Mouse (Mus musculus) liver, embryonic 14.5 days (tissue): ENCODE measurements around the gene Hand1. TPM values are rescaled to one million over a fixed set of nuclear protein-coding genes. Genes with fewer than 3 reads are reported as not detected.

Source experiments
- ATAC-seq: fragments of 200-750 bp; cut with Nextera tagmentation; 2 replicates; pipeline ENCODE4 v1.8.0; 2017; ENCODE audit warnings: moderate number of reproducible peaks, mild to moderate bottlenecking, moderate library complexity; ENCODE audit not compliant: insufficient read depth
- DNase-seq, 3 experiments: peaks; one replicate each; pipeline ENCODE4 v3.0.0-alpha.2; 2012 to 2013; ENCODE audit warnings: low read depth in 3 of 3, low spot score in 3 of 3
- H3K27ac ChIP-seq: fragments of 300-500 bp; sonication (generic); 2 replicates; pipeline ENCODE4 v1.5.1; 2014; ENCODE audit warnings: moderate library complexity, mild to moderate bottlenecking, control low read depth, inconsistent platforms
- H3K27me3 ChIP-seq: fragments of 300-500 bp; sonication (generic); 2 replicates; pipeline ENCODE4 v1.6.1; 2014; ENCODE audit warnings: mild to moderate bottlenecking, low read length, moderate library complexity; ENCODE audit not compliant: control insufficient read depth, insufficient read depth
- H3K36me3 ChIP-seq: fragments of 300-500 bp; sonication (generic); replicated peaks from 2 replicates; pipeline ENCODE4 v1.6.1; 2014; ENCODE audit warnings: low read depth; ENCODE audit not compliant: control insufficient read depth, insufficient read depth
- H3K4me1 ChIP-seq, 2 experiments: fragments of 200-500 bp in 1 of 2; fragments of 300-500 bp in 1 of 2; sonication (generic) in 1 of 2; replicated peaks; 2 replicates each; pipeline ENCODE4 v1.6.1; 2012 to 2014; ENCODE audit warnings: antibody characterized with exemption in 1 of 2, inconsistent platforms in 1 of 2, low read length in 1 of 2; ENCODE audit not compliant: control insufficient read depth in 2 of 2, insufficient read depth in 2 of 2
- H3K4me2 ChIP-seq: fragments of 300-500 bp; sonication (generic); 2 replicates; pipeline ENCODE4 v1.6.1; 2014; ENCODE audit warnings: low read depth, mild to moderate bottlenecking, control low read depth, moderate library complexity
- H3K4me3 ChIP-seq, 2 experiments: fragments of 200-500 bp in 1 of 2; fragments of 300-500 bp in 1 of 2; sonication (generic) in 1 of 2; 2 replicates each; pipeline ENCODE4 v1.5.1; 2012 to 2014; ENCODE audit warnings: low read depth in 2 of 2, low read length in 2 of 2, mild to moderate bottlenecking in 2 of 2, control low read depth in 1 of 2, inconsistent platforms in 1 of 2, moderate library complexity in 1 of 2; ENCODE audit not compliant: insufficient read depth in 1 of 2
- H3K9ac ChIP-seq: fragments of 300-500 bp; sonication (generic); replicated peaks from 2 replicates; pipeline ENCODE4 v1.6.1; 2014; ENCODE audit warnings: mild to moderate bottlenecking, control low read depth, moderate library complexity
- H3K9me3 ChIP-seq: fragments of 300-500 bp; sonication (generic); 2 replicates; pipeline ENCODE4 v1.6.1; 2016; ENCODE audit warnings: low read length, mixed read lengths; ENCODE audit not compliant: control insufficient read depth
- CTCF ChIP-seq: IDR thresholded peaks from 2 replicates; pipeline ENCODE4 v1.5.1; 2016; ENCODE audit warnings: antibody characterized with exemption, low read depth, control low read depth
- EP300 ChIP-seq: IDR thresholded peaks from 2 replicates; pipeline ENCODE4 v1.6.1; 2016; ENCODE audit warnings: antibody characterized with exemption, low read depth
- WGBS: fragments of 180-500 bp; shearing (Covaris S2); extraction: QIAGEN DNeasy Blood & Tissue Kit; methylation state at CpG from one replicate; pipeline ENCODE4 v1.1.7; 2014; ENCODE audit not compliant: insufficient replicate concordance; 5-methylcytosine and 5-hydroxymethylcytosine counted together
- polyA plus RNA-seq, 2 experiments: library from polyadenylated mRNA; depleted of rRNA in 1 of 2; stranded (reverse) in 1 of 2; unstranded in 1 of 2; fragments of >200 nt; fragmentation: Nextera tagmentation in 1 of 2; extraction: Ambion mirVana in 1 of 2; gene quantifications; 2 replicates each; pipeline versions ENCODE4 v1.2.1 to v1.2.3; 2012 to 2014

Hand1 gene
- polyA plus RNA-seq, 2 experiments = 0.18 to 0.19 TPM

DNA sequence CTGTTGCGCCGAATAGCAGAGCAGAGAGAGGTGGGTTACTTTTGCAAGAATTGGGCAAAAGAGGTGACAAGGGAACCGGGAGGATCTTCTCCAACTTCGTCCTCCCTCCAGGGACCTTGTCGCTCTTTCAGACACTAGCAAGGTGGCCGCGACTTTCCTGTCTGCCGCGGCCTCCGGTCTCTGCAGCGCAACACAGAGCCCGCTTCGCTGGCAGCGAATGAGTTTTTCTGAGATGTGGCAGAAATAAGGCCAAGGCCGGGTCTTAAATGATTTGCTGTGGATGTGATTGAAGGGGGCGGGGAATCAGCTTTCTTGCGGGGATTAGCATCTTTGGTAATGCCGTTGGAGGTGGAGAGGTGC, 30.1 kb downstream of the Hand1 start:
- WGBS = 1% methylated on average over 18 of the region's 18 CpGs
- ATAC-seq = no peak
- Histone ChIP-seq H3K27ac (no peak overlapping the region), H3K9ac (peak overlapping the region; percentile 66), H3K27me3 (peaks cover 17% of the 10 kb centered on the region), H3K36me3 (no peaks in the 10 kb centered on the region), H3K9me3 (no peaks in the 10 kb centered on the region), H3K4me1 (peaks cover 11 to 14% of the 10 kb centered on the region in 2 experiments; a peak in 3 of 4 replicates), H3K4me3 (peak overlapping the region; percentile 60 to 72), H3K4me2 (peak overlapping the region; percentile 96)
- no peak for DNase-seq
- no peak for TF ChIP-seq EP300
- no peak for TF ChIP-seq CTCF

DNA sequence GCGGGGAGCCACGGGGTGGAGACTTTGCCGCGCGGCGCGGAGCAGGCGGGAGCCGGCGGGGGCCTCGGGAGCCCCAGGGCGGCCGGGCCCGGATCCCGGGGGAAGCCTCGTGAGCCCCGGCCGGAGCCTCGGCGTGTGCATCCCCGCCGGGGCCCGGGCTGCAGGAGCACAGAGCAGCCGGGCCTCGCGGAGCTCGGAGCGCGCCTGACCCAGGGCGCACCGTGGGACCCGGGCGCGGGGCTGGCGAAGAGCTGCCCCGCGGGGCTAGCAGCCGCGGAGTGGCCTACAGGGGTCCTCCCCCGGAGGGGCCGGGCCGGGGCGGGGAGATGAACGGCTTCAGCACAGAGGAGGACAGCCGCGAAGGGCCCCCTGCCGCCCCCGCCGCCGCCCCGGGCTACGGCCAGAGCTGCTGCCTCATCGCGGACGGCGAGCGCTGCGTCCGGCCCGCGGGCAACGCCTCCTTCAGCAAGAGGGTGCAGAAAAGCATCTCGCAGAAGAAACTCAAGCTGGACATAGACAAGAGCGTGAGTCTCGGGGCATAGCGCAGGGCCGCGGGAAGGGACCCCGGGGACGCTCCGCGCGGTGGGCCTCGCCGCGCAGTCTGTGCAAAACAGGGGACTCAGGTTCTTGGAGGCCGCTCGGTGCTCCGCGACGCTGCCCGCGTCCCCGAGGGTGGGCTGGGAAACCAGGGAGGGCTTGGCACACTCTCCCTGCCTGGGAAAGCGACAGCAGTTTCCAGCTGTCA, 30.7 kb downstream of the Hand1 start:
- H3K27ac ChIP-seq = no peak overlapping the region
- no peak for TF ChIP-seq CTCF
- TF ChIP-seq EP300 = no peak

DNA sequence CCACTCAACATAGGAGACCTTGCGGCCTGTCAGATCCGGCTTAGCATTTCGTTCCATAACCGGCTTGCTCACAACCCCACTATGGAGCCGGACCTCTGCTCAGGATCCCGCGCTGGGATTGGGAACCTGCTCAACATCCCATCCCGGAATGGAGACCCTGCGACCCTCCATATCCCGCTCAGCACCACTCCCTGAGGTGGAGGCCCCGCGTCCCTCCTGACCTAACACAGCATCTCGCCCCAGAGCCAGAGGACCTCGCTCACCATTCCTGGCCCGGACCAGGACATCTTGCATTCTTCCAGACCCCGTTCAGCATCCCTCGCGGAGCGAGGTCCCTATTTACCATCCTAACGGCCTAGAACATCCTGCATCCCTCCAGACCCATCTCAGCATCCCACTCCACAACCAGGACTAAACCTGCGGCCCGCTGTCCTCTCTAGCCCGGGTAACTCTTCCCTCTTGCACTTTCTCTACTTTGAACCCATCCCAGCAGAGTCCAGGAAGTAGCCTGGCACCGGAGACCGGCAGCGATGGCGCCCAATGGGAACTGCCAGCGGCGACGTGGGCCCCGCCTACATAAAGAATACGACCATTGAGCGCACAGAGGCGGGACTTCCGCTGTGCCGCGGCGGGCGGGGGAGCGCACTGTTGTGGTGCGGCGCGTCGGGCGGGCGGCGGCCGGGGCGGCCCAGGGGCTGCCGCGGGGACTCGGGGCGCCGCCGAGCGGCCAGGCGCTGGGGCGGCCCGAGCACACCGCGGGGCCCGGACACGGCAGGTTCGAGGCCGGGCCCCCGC, 31.4 kb downstream of the Hand1 start, which contains the start of gene Sap30l:
TSS of gene Sap30l (plus strand) at position 667 of the 795 bp plus-strand sequence.
- WGBS = 1% methylated on average over 62 of the region's 66 CpGs
- TF ChIP-seq CTCF (no peak), EP300 (no peak)
- Histone ChIP-seq H3K4me1 (peaks cover 11 to 14% of the 10 kb centered on the region in 2 experiments; a peak in 3 of 4 replicates), H3K4me3 (peak within 1 kb of the TSS; percentile 72 to 92), H3K27ac (no peak within 1 kb of the TSS), H3K9ac (peak within 1 kb of the TSS; percentile 81), H3K36me3 (no peaks in the 10 kb centered on the region), H3K4me2 (peak within 1 kb of the TSS; percentile 96), H3K27me3 (peaks cover 17% of the 10 kb centered on the region), H3K9me3 (no peaks in the 10 kb centered on the region)
- peak; percentile 96 for ATAC-seq
- peak; percentile 87 to 90 (median 89) for DNase-seq

More for the DNA sequence above, 30.7 kb downstream of the Hand1 start:
- peaks cover 11 to 14% of the 10 kb centered on the region in 2 experiments; a peak in 3 of 4 replicates for H3K4me1 ChIP-seq
- H3K4me3 ChIP-seq = peak overlapping the region; percentile 60 to 72
- H3K27me3 ChIP-seq = peaks cover 17% of the 10 kb centered on the region
- no peaks in the 10 kb centered on the region for H3K36me3 ChIP-seq
- no peak for DNase-seq
- peak overlapping the region; percentile 96 for H3K4me2 ChIP-seq
- H3K9ac ChIP-seq = peak overlapping the region; percentile 66
- under 1% methylated on average over 76 of the region's 85 CpGs for WGBS
- peak; percentile 60; the same call in 1 of the 2 replicates for ATAC-seq
- no peaks in the 10 kb centered on the region for H3K9me3 ChIP-seq

DNA sequence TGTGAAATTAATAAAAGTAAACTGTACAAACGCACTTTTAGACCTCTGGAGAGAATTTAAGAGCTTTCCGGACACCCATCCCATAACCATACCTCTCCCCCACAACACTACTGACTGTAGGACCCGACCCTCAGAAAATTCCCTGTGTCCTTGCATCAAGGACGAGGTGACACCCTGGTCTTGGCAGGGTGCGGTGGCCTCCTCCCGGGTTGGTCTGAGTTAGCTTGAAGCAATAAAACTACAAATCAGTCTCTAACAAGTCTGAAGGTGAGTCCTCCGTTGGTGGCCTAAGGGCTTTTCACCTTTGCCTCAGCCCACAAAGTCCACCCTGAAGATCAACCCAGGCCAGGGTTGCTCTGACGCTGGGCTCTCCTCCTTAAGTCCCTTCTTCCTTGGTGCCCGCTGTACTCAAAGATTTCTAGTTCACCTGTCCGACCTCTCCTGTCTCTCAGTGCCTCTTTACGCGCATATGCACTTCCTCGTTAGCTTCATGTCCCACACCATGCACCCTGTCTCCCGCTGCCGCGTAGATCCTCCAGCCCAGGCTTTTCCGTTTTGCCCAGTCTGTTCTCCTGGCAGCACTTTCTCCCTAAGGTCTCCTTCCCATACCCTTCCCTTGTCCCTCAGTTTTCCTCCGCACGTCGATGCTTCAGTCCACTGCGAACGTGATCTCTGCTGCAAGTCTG, 32.2 kb downstream of the Hand1 start:
- Histone ChIP-seq H3K4me3 (peak overlapping the region; percentile 72 to 92), H3K27me3 (peaks cover 17% of the 10 kb centered on the region), H3K36me3 (no peaks in the 10 kb centered on the region), H3K9me3 (no peaks in the 10 kb centered on the region), H3K9ac (peak overlapping the region; percentile 81), H3K4me1 (peaks cover 11 to 14% of the 10 kb centered on the region in 2 experiments; a peak in 3 of 4 replicates), H3K4me2 (peak overlapping the region; percentile 96), H3K27ac (no peak overlapping the region)
- TF ChIP-seq EP300 (no peak), CTCF (no peak)
- no peak for ATAC-seq
- 15% methylated on average over 22 of the region's 22 CpGs for WGBS
- DNase-seq = no peak
